Mouse (Mus musculus) erythroblast, embryonic 14.5 days (primary cell): Measurements from ENCODE around the gene Hadhb.

Experiments used
- GATA1 ChIP-seq: IDR thresholded peaks from 2 replicates; pipeline ENCODE4 v1.6.1; 2012; ENCODE audit warnings: low read length, inconsistent platforms, mixed read lengths
- TAL1 ChIP-seq: IDR thresholded peaks from 3 replicates; pipeline ENCODE4 v1.6.1; 2012; ENCODE audit warnings: low read length, inconsistent platforms, mixed read lengths

- no peak for TF ChIP-seq TAL1
- TF ChIP-seq GATA1 = no peak
These were observed 17.1 kb downstream of the Hadhb start for GRCm38 (mm10) chr5:30172115-30172514.
